Mouse (Mus musculus): ENCODE data around the gene Peli1. TPM values are rescaled to one million over a fixed set of nuclear protein-coding genes. Genes with fewer than 3 reads are reported as not detected.

Peli1 gene
- 39.5 and 41.2 TPM in 2 replicates for polyA plus RNA-seq (2014; fragmentation: Nextera tagmentation; extraction: Ambion mirVana)

DNA sequence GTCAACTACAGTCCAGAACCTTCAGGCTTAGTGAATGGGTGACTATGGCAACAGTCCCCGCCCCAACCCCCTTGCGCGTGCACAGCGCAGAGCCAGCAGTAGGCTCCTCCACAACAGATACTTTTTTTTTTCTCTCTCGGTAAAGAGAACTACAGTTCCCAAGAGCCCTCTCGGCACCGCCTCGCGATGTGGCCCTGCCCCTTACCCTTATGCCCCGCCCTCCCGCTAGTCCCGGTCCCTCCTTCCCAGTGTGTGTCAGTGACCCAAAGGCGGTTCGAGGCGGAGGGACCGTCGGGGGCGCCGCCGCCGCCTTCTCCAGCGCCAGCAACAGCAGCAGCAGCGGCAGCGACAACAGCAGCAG is at the start of gene Peli1:
Peli1 (plus strand) TSS at position 225 of the 361 bp plus-strand sequence.
- Histone ChIP-seq H3K4me1 (replicated peaks; ENCODE audit: control insufficient read depth, insufficient read depth, low read length) (peaks cover 14% of the 10 kb centered on the region), H3K27me3 (replicated peaks; ENCODE audit: control insufficient read depth, insufficient read depth, low read length) (no peaks in the 10 kb centered on the region), H3K4me3 (ENCODE audit: low read depth, low read length) (peak within 1 kb of the TSS; percentile 48), H3K36me3 (ENCODE audit: control insufficient read depth, insufficient read depth, low read length) (no peaks in the 10 kb centered on the region), H3K9me3 (ENCODE audit: control insufficient read depth, low read length) (no peaks in the 10 kb centered on the region), H3K4me2 (ENCODE audit: low read length) (peak within 1 kb of the TSS; percentile 87), H3K9ac (ENCODE audit: low read length) (peak within 1 kb of the TSS; percentile 98), H3K27ac (ENCODE audit: low read depth) (peak within 1 kb of the TSS; percentile 99)
- under 1% methylated on average over 24 of the region's 24 CpGs for WGBS
- DNase-seq (ENCODE audit: low spot score), result peak; percentile 97
- peak; percentile 99 for ATAC-seq (replicated peaks; ENCODE audit: low FRiP score, low TSS enrichment, low read depth)

- Histone ChIP-seq H3K9ac (ENCODE audit: low read length) (no peak overlapping the region), H3K27ac (ENCODE audit: low read depth) (no peak overlapping the region), H3K4me2 (ENCODE audit: low read length) (no peak overlapping the region), H3K9me3 (ENCODE audit: control insufficient read depth, low read length) (no peaks in the 10 kb centered on the region), H3K4me1 (replicated peaks; ENCODE audit: control insufficient read depth, insufficient read depth, low read length) (0 out of 2 replicates have a peak, but pooled peaks cover 3% of the 10 kb centered on the region), H3K36me3 (ENCODE audit: control insufficient read depth, insufficient read depth, low read length) (no peaks in the 10 kb centered on the region), H3K27me3 (replicated peaks; ENCODE audit: control insufficient read depth, insufficient read depth, low read length) (no peaks in the 10 kb centered on the region), H3K4me3 (ENCODE audit: low read depth, low read length) (no peak overlapping the region)
- ATAC-seq (replicated peaks; ENCODE audit: low FRiP score, low TSS enrichment, low read depth) (no peak), DNase-seq (ENCODE audit: low spot score) (no peak)
- 85% methylated on average over 5 of the region's 5 CpGs for WGBS
Measured at GRCm38 (mm10) chr11:21042590-21042989, 48.5 kb upstream of the Peli1 start.

GRCm38 (mm10) chr11:21046188-21046587 is 44.9 kb upstream of the Peli1 start:
- no peak overlapping the region for H3K4me2 ChIP-seq (ENCODE audit: low read length)
- no peaks in the 10 kb centered on the region for H3K9me3 ChIP-seq (ENCODE audit: control insufficient read depth, low read length)
- no peaks in the 10 kb centered on the region for H3K4me1 ChIP-seq (replicated peaks; ENCODE audit: control insufficient read depth, insufficient read depth, low read length)
- H3K9ac ChIP-seq (ENCODE audit: low read length), result no peak overlapping the region
- no peaks in the 10 kb centered on the region for H3K27me3 ChIP-seq (replicated peaks; ENCODE audit: control insufficient read depth, insufficient read depth, low read length)
- no peaks in the 10 kb centered on the region for H3K36me3 ChIP-seq (ENCODE audit: control insufficient read depth, insufficient read depth, low read length)
- H3K27ac ChIP-seq (ENCODE audit: low read depth), result no peak overlapping the region
- ATAC-seq (replicated peaks; ENCODE audit: low FRiP score, low TSS enrichment, low read depth) (no peak), DNase-seq (ENCODE audit: low spot score) (no peak)
- no peak overlapping the region for H3K4me3 ChIP-seq (ENCODE audit: low read depth, low read length)
- 83% methylated on average over 2 of the region's 2 CpGs for WGBS

DNA sequence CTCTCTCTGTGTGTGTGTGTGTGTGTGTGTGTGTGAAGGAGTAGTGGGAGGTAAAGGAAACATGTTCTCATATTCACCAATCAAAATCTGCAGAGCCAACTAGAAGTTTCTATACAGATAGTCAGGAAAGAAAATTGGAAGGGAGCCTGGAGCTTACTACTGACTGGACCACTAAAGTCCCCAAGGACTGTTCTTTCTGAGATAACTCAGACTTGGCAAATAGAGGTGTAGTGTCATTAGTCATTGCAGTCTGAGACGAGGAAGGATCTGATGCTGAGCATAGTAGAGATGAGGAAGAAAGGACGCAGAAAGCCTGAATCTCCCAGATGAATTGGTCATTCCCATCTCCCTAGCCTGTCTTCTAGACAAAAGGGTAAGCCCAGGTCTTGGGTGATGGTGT is 43.2 kb upstream of the Peli1 start:
- WGBS, result 67% methylated on average over 2 of the region's 2 CpGs
- DNase-seq (ENCODE audit: low spot score), result no peak

DNA sequence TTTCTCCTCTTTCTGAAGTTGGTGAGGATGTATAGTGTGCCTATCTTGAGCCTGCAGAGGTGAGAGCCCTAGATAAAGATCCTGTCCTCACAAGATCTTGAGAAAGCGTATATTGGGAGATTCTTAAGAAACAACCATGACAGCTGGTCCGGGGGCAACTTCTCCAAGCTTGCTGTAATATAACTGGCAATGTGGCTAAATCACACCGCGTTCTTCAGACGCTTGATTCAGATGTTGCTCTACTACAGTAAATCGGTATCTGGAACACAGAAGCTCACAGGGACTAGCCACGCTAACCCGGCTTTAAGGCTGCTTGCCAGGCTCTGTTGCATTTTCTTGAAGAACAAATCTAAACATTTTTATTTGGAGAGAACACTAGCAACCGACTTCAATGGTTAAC is 39.4 kb upstream of the Peli1 start:
- ATAC-seq (replicated peaks; ENCODE audit: low FRiP score, low TSS enrichment, low read depth) (no peak), DNase-seq (ENCODE audit: low spot score) (no peak)
- WGBS, result 78% methylated on average over 9 of the region's 9 CpGs

More for the DNA sequence above, 43.2 kb upstream of the Peli1 start:
- H3K27me3 ChIP-seq (replicated peaks; ENCODE audit: control insufficient read depth, insufficient read depth, low read length), result no peaks in the 10 kb centered on the region
- no peak overlapping the region for H3K9ac ChIP-seq (ENCODE audit: low read length)
- H3K36me3 ChIP-seq (ENCODE audit: control insufficient read depth, insufficient read depth, low read length), result no peaks in the 10 kb centered on the region
- H3K4me2 ChIP-seq (ENCODE audit: low read length), result no peak overlapping the region
- no peaks in the 10 kb centered on the region for H3K9me3 ChIP-seq (ENCODE audit: control insufficient read depth, low read length)
- ATAC-seq (replicated peaks; ENCODE audit: low FRiP score, low TSS enrichment, low read depth), result no peak
- H3K27ac ChIP-seq (ENCODE audit: low read depth), result no peak overlapping the region
- no peak overlapping the region for H3K4me3 ChIP-seq (ENCODE audit: low read depth, low read length)
- no peaks in the 10 kb centered on the region for H3K4me1 ChIP-seq (replicated peaks; ENCODE audit: control insufficient read depth, insufficient read depth, low read length)

DNA sequence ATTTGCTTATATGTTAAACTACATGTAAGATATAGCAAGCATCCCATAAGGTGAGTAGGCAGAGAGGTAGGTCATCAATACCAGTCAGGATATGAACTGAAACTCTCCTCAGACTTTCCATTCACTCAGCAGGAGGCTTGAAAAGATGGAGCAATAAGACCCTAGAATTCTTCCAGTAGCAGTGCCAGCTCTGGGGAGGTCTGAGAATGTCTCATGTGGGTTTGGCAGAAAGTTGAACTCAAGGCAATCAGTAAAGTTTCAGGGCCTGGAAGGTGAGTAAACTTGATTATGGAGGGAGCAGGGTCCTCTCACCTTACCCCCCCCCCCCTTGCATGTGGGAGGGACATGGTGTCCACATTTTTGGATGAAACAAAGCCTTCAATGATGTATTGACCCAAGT is 36.5 kb upstream of the Peli1 start:
- no peaks in the 10 kb centered on the region; the same call in 1 of the 2 replicates for H3K4me1 ChIP-seq (replicated peaks; ENCODE audit: control insufficient read depth, insufficient read depth, low read length)
- no peak overlapping the region for H3K4me3 ChIP-seq (ENCODE audit: low read depth, low read length)
- no peaks in the 10 kb centered on the region for H3K36me3 ChIP-seq (ENCODE audit: control insufficient read depth, insufficient read depth, low read length)
- H3K27me3 ChIP-seq (replicated peaks; ENCODE audit: control insufficient read depth, insufficient read depth, low read length), result no peaks in the 10 kb centered on the region
- DNase-seq (ENCODE audit: low spot score) (no peak), ATAC-seq (replicated peaks; ENCODE audit: low FRiP score, low TSS enrichment, low read depth) (no peak)
- H3K4me2 ChIP-seq (ENCODE audit: low read length), result no peak overlapping the region
- no peak overlapping the region for H3K9ac ChIP-seq (ENCODE audit: low read length)
- no peak overlapping the region for H3K27ac ChIP-seq (ENCODE audit: low read depth)
- H3K9me3 ChIP-seq (ENCODE audit: control insufficient read depth, low read length), result no peaks in the 10 kb centered on the region

More for the DNA sequence above, 39.4 kb upstream of the Peli1 start:
- Histone ChIP-seq H3K27me3 (replicated peaks; ENCODE audit: control insufficient read depth, insufficient read depth, low read length) (no peaks in the 10 kb centered on the region), H3K27ac (ENCODE audit: low read depth) (no peak overlapping the region), H3K4me2 (ENCODE audit: low read length) (no peak overlapping the region), H3K9me3 (ENCODE audit: control insufficient read depth, low read length) (no peaks in the 10 kb centered on the region), H3K9ac (ENCODE audit: low read length) (no peak overlapping the region), H3K4me3 (ENCODE audit: low read depth, low read length) (no peak overlapping the region), H3K36me3 (ENCODE audit: control insufficient read depth, insufficient read depth, low read length) (no peaks in the 10 kb centered on the region), H3K4me1 (replicated peaks; ENCODE audit: control insufficient read depth, insufficient read depth, low read length) (no peaks in the 10 kb centered on the region)

GRCm38 (mm10) chr11:21056109-21056850 is 34.8 kb upstream of the Peli1 start:
- whole genome bisulfite sequencing, result 82% methylated on average over 13 of the region's 13 CpGs
- no peak overlapping the region for H3K9ac ChIP-seq (ENCODE audit: low read length)
- no peak overlapping the region for H3K4me2 ChIP-seq (ENCODE audit: low read length)
- no peaks in the 10 kb centered on the region for H3K9me3 ChIP-seq (ENCODE audit: control insufficient read depth, low read length)
- ATAC-seq (replicated peaks; ENCODE audit: low FRiP score, low TSS enrichment, low read depth) (no peak), DNase-seq (ENCODE audit: low spot score) (no peak)
- no peaks in the 10 kb centered on the region; the same call in 1 of the 2 replicates for H3K4me1 ChIP-seq (replicated peaks; ENCODE audit: control insufficient read depth, insufficient read depth, low read length)
- H3K27me3 ChIP-seq (replicated peaks; ENCODE audit: control insufficient read depth, insufficient read depth, low read length), result no peaks in the 10 kb centered on the region
- no peaks in the 10 kb centered on the region for H3K36me3 ChIP-seq (ENCODE audit: control insufficient read depth, insufficient read depth, low read length)
- H3K4me3 ChIP-seq (ENCODE audit: low read depth, low read length), result no peak overlapping the region
- H3K27ac ChIP-seq (ENCODE audit: low read depth), result no peak overlapping the region

GRCm38 (mm10) chr11:21057511-21058414 is 33.3 kb upstream of the Peli1 start:
- Histone ChIP-seq H3K4me3 (ENCODE audit: low read depth, low read length) (no peak overlapping the region), H3K27me3 (replicated peaks; ENCODE audit: control insufficient read depth, insufficient read depth, low read length) (no peaks in the 10 kb centered on the region), H3K9me3 (ENCODE audit: control insufficient read depth, low read length) (no peaks in the 10 kb centered on the region), H3K27ac (ENCODE audit: low read depth) (peak overlapping the region; percentile 55; the same call in 1 of the 2 replicates), H3K4me1 (replicated peaks; ENCODE audit: control insufficient read depth, insufficient read depth, low read length) (no peaks in the 10 kb centered on the region; the same call in 1 of the 2 replicates), H3K36me3 (ENCODE audit: control insufficient read depth, insufficient read depth, low read length) (no peaks in the 10 kb centered on the region), H3K9ac (ENCODE audit: low read length) (no peak overlapping the region), H3K4me2 (ENCODE audit: low read length) (no peak overlapping the region)
- DNase-seq (ENCODE audit: low spot score) (peak; percentile 68), ATAC-seq (replicated peaks; ENCODE audit: low FRiP score, low TSS enrichment, low read depth) (peak; percentile 77)
- WGBS, result 51% methylated on average over 17 of the region's 17 CpGs

All from intestine, embryonic 14.5 days (tissue).